Mouse (Mus musculus): Measurements from ENCODE around the gene Elmod3. TPM values are rescaled to one million over a fixed set of nuclear protein-coding genes. Genes with fewer than 3 reads are reported as not detected.

The Elmod3 gene
- polyA plus RNA-seq, 1 experiment from 2014 or later = 5.2 TPM

- no peak overlapping the region for H3K27ac ChIP-seq (ENCODE audit: low read depth)
- TF ChIP-seq CTCF (IDR thresholded peaks at IDR 0.05; ENCODE audit: low read depth) (no peak), EP300 (IDR thresholded peaks at IDR 0.05; ENCODE audit: low read depth) (no peak)
Measured at GRCm38 (mm10) chr6:72626391-72626790, 28.2 kb upstream of the Elmod3 start.

GRCm38 (mm10) chr6:72623661-72624402 is 25.6 kb upstream of the Elmod3 start:
- Histone ChIP-seq H3K9ac (replicated peaks) (no peak overlapping the region), H3K4me2 (ENCODE audit: low read depth, low read length) (no peak overlapping the region), H3K36me3 (replicated peaks; ENCODE audit: insufficient read depth, low read length) (peaks cover 8% of the 10 kb centered on the region; the same call in 1 of the 2 replicates), H3K27ac (ENCODE audit: low read depth) (peak overlapping the region; percentile 11; the same call in 1 of the 2 replicates), H3K4me1 (ENCODE audit: insufficient read depth) (peaks cover 7% of the 10 kb centered on the region; the same call in 1 of the 2 replicates), H3K27me3 (ENCODE audit: insufficient read depth, low read length) (no peaks in the 10 kb centered on the region), H3K4me3 (ENCODE audit: low read depth, low read length) (no peak overlapping the region), H3K9me3 (ENCODE audit: low read length) (no peaks in the 10 kb centered on the region)
- no peak for DNase-seq
- WGBS (ENCODE audit: insufficient replicate concordance) = 68% methylated on average over 8 of the region's 8 CpGs
- no peak for ATAC-seq
- TF ChIP-seq CTCF (IDR thresholded peaks at IDR 0.05; ENCODE audit: low read depth) (no peak), EP300 (IDR thresholded peaks at IDR 0.05; ENCODE audit: low read depth) (no peak)

More at GRCm38 (mm10) chr6:72626391-72626790, 28.2 kb upstream of the Elmod3 start:
- H3K4me2 ChIP-seq (ENCODE audit: low read depth, low read length) = no peak overlapping the region
- H3K9ac ChIP-seq (replicated peaks) = no peak overlapping the region
- ATAC-seq = no peak
- H3K27me3 ChIP-seq (ENCODE audit: insufficient read depth, low read length) = no peaks in the 10 kb centered on the region
- H3K4me3 ChIP-seq (ENCODE audit: low read depth, low read length) = no peak overlapping the region
- no peaks in the 10 kb centered on the region for H3K9me3 ChIP-seq (ENCODE audit: low read length)
- H3K4me1 ChIP-seq (ENCODE audit: insufficient read depth) = peaks cover 11% of the 10 kb centered on the region; the same call in 1 of the 2 replicates
- DNase-seq = no peak
- peaks cover 11% of the 10 kb centered on the region; the same call in 1 of the 2 replicates for H3K36me3 ChIP-seq (replicated peaks; ENCODE audit: insufficient read depth, low read length)
- WGBS (ENCODE audit: insufficient replicate concordance) = 80% methylated on average over 7 of the region's 7 CpGs

GRCm38 (mm10) chr6:72622917-72623316 is 24.7 kb upstream of the Elmod3 start:
- H3K27me3 ChIP-seq (ENCODE audit: insufficient read depth, low read length) = no peaks in the 10 kb centered on the region
- H3K36me3 ChIP-seq (replicated peaks; ENCODE audit: insufficient read depth, low read length) = peaks cover 8% of the 10 kb centered on the region; the same call in 1 of the 2 replicates
- no peaks in the 10 kb centered on the region for H3K9me3 ChIP-seq (ENCODE audit: low read length)
- peaks cover 14% of the 10 kb centered on the region for H3K4me1 ChIP-seq (ENCODE audit: insufficient read depth)
- TF ChIP-seq CTCF (IDR thresholded peaks at IDR 0.05; ENCODE audit: low read depth) (no peak), EP300 (IDR thresholded peaks at IDR 0.05; ENCODE audit: low read depth) (no peak)
- ATAC-seq (peak; percentile 59), DNase-seq (no peak)
- H3K9ac ChIP-seq (replicated peaks) = no peak overlapping the region
- H3K27ac ChIP-seq (ENCODE audit: low read depth) = no peak overlapping the region
- no peak overlapping the region for H3K4me2 ChIP-seq (ENCODE audit: low read depth, low read length)
- WGBS (ENCODE audit: insufficient replicate concordance) = 48% methylated on average over 3 of the region's 3 CpGs
- no peak overlapping the region for H3K4me3 ChIP-seq (ENCODE audit: low read depth, low read length)

GRCm38 (mm10) chr6:72620920-72621319 is 22.7 kb upstream of the Elmod3 start:
- no peak for TF ChIP-seq CTCF (IDR thresholded peaks at IDR 0.05; ENCODE audit: low read depth)
- no peak for TF ChIP-seq EP300 (IDR thresholded peaks at IDR 0.05; ENCODE audit: low read depth)
- WGBS (ENCODE audit: insufficient replicate concordance) = 43% methylated on average over 5 of the region's 5 CpGs
- H3K4me1 ChIP-seq (ENCODE audit: insufficient read depth) = peaks cover 22% of the 10 kb centered on the region
- ATAC-seq (no peak), DNase-seq (no peak)
- no peak overlapping the region for H3K4me2 ChIP-seq (ENCODE audit: low read depth, low read length)
- H3K9ac ChIP-seq (replicated peaks) = no peak overlapping the region
- no peaks in the 10 kb centered on the region for H3K9me3 ChIP-seq (ENCODE audit: low read length)
- peak overlapping the region; percentile 82 for H3K27ac ChIP-seq (ENCODE audit: low read depth)
- no peak overlapping the region for H3K4me3 ChIP-seq (ENCODE audit: low read depth, low read length)
- no peaks in the 10 kb centered on the region for H3K27me3 ChIP-seq (ENCODE audit: insufficient read depth, low read length)
- no peaks in the 10 kb centered on the region for H3K36me3 ChIP-seq (replicated peaks; ENCODE audit: insufficient read depth, low read length)

- TF ChIP-seq EP300 (IDR thresholded peaks at IDR 0.05; ENCODE audit: low read depth) = no peak
- H3K27ac ChIP-seq (ENCODE audit: low read depth) = peak overlapping the region; percentile 82
- no peaks in the 10 kb centered on the region for H3K9me3 ChIP-seq (ENCODE audit: low read length)
- H3K4me2 ChIP-seq (ENCODE audit: low read depth, low read length) = peak overlapping the region; percentile 60
- H3K36me3 ChIP-seq (replicated peaks; ENCODE audit: insufficient read depth, low read length) = no peaks in the 10 kb centered on the region
- DNase-seq (no peak), ATAC-seq (peak; percentile 20; the same call in 1 of the 2 replicates)
- no peak overlapping the region for H3K9ac ChIP-seq (replicated peaks)
- no peaks in the 10 kb centered on the region for H3K27me3 ChIP-seq (ENCODE audit: insufficient read depth, low read length)
- 15% methylated on average over 12 of the region's 12 CpGs for WGBS (ENCODE audit: insufficient replicate concordance)
- H3K4me1 ChIP-seq (ENCODE audit: insufficient read depth) = peaks cover 32% of the 10 kb centered on the region
- 0 out of 2 replicates have a peak overlapping the region, but pooled peaks have one; percentile 0 for H3K4me3 ChIP-seq (ENCODE audit: low read depth, low read length)
Measured at GRCm38 (mm10) chr6:72619734-72620532, 21.7 kb upstream of the Elmod3 start.

Measured in liver, postnatal 0 days (tissue).